Mouse (Mus musculus): ENCODE measurements at regions not wholly inside any gene's neighbourhood (a gene's known extent, or its start where the extent isn't known, plus 50 kb on each side); places are given as distances from the start of the nearest gene placed in this dataset.

- Histone ChIP-seq H3K27me3 (ENCODE audit: control insufficient read depth, insufficient read depth, insufficient read length) (no peaks in the 10 kb centered on the region), H3ac (ENCODE audit: control insufficient read depth, insufficient read length) (no peak overlapping the region)
- TF ChIP-seq MYOG (IDR thresholded peaks at IDR 0.05; ENCODE audit: control insufficient read depth in 1 of 3, insufficient read depth in 1 of 3, insufficient read length in 2 of 3, low read depth in 2 of 3) (no peak), E2F4 (IDR thresholded peaks at IDR 0.05; ENCODE audit: insufficient read depth) (no peak), POLR2A (IDR thresholded peaks at IDR 0.05; ENCODE audit: insufficient read length, low read depth) (no peak), MAX (IDR thresholded peaks at IDR 0.05; ENCODE audit: low read depth) (no peak), CEBPB (IDR thresholded peaks at IDR 0.05; ENCODE audit: insufficient read depth, poor library complexity, severe bottlenecking) (no peak), TCF12 (IDR thresholded peaks at IDR 0.05; ENCODE audit: insufficient read depth, poor library complexity, severe bottlenecking) (no peak), MYOD1 (IDR thresholded peaks at IDR 0.05; ENCODE audit: control insufficient read depth in 1 of 3, insufficient read length in 2 of 3, low read depth in 2 of 3) (no peak), USF1 (IDR thresholded peaks at IDR 0.05; ENCODE audit: low read depth) (no peak), SRF (IDR thresholded peaks at IDR 0.05; ENCODE audit: control insufficient read depth, insufficient read length, low read depth) (no peak), TCF3 (IDR thresholded peaks at IDR 0.05; ENCODE audit: insufficient read length, low read depth) (no peak), REST (IDR thresholded peaks at IDR 0.05; ENCODE audit: insufficient read depth, insufficient read length) (no peak)
Measured at GRCm38 (mm10) chr10:37409749-37410148, 271.0 kb upstream of the Marcks start.

GRCm38 (mm10) chr10:37407487-37407886 lies 268.8 kb upstream of the Marcks start:
- Histone ChIP-seq H3ac (ENCODE audit: control insufficient read depth, insufficient read length) (no peak overlapping the region), H3K79me2 (ENCODE audit: control insufficient read depth, insufficient read depth) (no peaks in the 10 kb centered on the region), H3K4me3 (no peak overlapping the region), H3K4me2 (ENCODE audit: low read depth) (no peak overlapping the region), H3K27me3 (ENCODE audit: control insufficient read depth, insufficient read depth, insufficient read length) (no peaks in the 10 kb centered on the region), H3K36me3 (ENCODE audit: control insufficient read depth, insufficient read depth) (no peaks in the 10 kb centered on the region)
- TF ChIP-seq MYOD1 (IDR thresholded peaks at IDR 0.05; ENCODE audit: control insufficient read depth in 1 of 3, insufficient read length in 2 of 3, low read depth in 2 of 3) (peak; percentile 41 to 59 (median 53)), REST (IDR thresholded peaks at IDR 0.05; ENCODE audit: insufficient read depth, insufficient read length) (no peak), MYOG (IDR thresholded peaks at IDR 0.05; ENCODE audit: control insufficient read depth in 1 of 3, insufficient read depth in 1 of 3, insufficient read length in 2 of 3, low read depth in 2 of 3) (no peak)

More at GRCm38 (mm10) chr10:37409749-37410148, 271.0 kb upstream of the Marcks start:
- Histone ChIP-seq H3K4me2 (ENCODE audit: low read depth) (no peak overlapping the region), H3K36me3 (ENCODE audit: control insufficient read depth, insufficient read depth) (no peaks in the 10 kb centered on the region), H3K4me3 (no peak overlapping the region), H3K79me2 (ENCODE audit: control insufficient read depth, insufficient read depth) (no peaks in the 10 kb centered on the region)

GRCm38 (mm10) chr10:37404933-37405332 lies 266.2 kb upstream of the Marcks start:
- no peak overlapping the region for H3K4me3 ChIP-seq
- no peak overlapping the region for H3K4me2 ChIP-seq (ENCODE audit: low read depth)
- H3ac ChIP-seq (ENCODE audit: control insufficient read depth, insufficient read length), result no peak overlapping the region
- TF ChIP-seq USF1 (IDR thresholded peaks at IDR 0.05; ENCODE audit: low read depth) (no peak), E2F4 (IDR thresholded peaks at IDR 0.05; ENCODE audit: insufficient read depth) (no peak), POLR2AphosphoS2 (IDR thresholded peaks at IDR 0.05; ENCODE audit: insufficient read length, low read depth) (no peak), MAX (IDR thresholded peaks at IDR 0.05; ENCODE audit: low read depth) (no peak), TCF3 (IDR thresholded peaks at IDR 0.05; ENCODE audit: insufficient read length, low read depth) (no peak), TCF12 (IDR thresholded peaks at IDR 0.05; ENCODE audit: insufficient read depth, poor library complexity, severe bottlenecking) (no peak), REST (IDR thresholded peaks at IDR 0.05; ENCODE audit: insufficient read depth, insufficient read length) (no peak), POLR2A (IDR thresholded peaks at IDR 0.05; ENCODE audit: insufficient read length, low read depth) (no peak), CEBPB (IDR thresholded peaks at IDR 0.05; ENCODE audit: insufficient read depth, poor library complexity, severe bottlenecking) (no peak), MYOG (IDR thresholded peaks at IDR 0.05; ENCODE audit: control insufficient read depth in 1 of 3, insufficient read depth in 1 of 3, insufficient read length in 2 of 3, low read depth in 2 of 3) (no peak), MYOD1 (IDR thresholded peaks at IDR 0.05; ENCODE audit: control insufficient read depth in 1 of 3, insufficient read length in 2 of 3, low read depth in 2 of 3) (no peak), SRF (IDR thresholded peaks at IDR 0.05; ENCODE audit: control insufficient read depth, insufficient read length, low read depth) (no peak)
- no peaks in the 10 kb centered on the region for H3K79me2 ChIP-seq (ENCODE audit: control insufficient read depth, insufficient read depth)
- H3K36me3 ChIP-seq (ENCODE audit: control insufficient read depth, insufficient read depth), result no peaks in the 10 kb centered on the region
- H3K27me3 ChIP-seq (ENCODE audit: control insufficient read depth, insufficient read depth, insufficient read length), result no peaks in the 10 kb centered on the region

- no peaks in the 10 kb centered on the region for H3K79me2 ChIP-seq (ENCODE audit: control insufficient read depth, insufficient read depth)
- H3K4me2 ChIP-seq (ENCODE audit: low read depth), result no peak overlapping the region
- TF ChIP-seq TCF12 (IDR thresholded peaks at IDR 0.05; ENCODE audit: insufficient read depth, poor library complexity, severe bottlenecking), result no peak
- no peak for TF ChIP-seq POLR2AphosphoS2 (IDR thresholded peaks at IDR 0.05; ENCODE audit: insufficient read length, low read depth)
- TF ChIP-seq POLR2A (IDR thresholded peaks at IDR 0.05; ENCODE audit: insufficient read length, low read depth), result no peak
- TF ChIP-seq MAX (IDR thresholded peaks at IDR 0.05; ENCODE audit: low read depth), result no peak
- H3K4me3 ChIP-seq, result no peak overlapping the region
- H3ac ChIP-seq (ENCODE audit: control insufficient read depth, insufficient read length), result no peak overlapping the region
- no peaks in the 10 kb centered on the region for H3K27me3 ChIP-seq (ENCODE audit: control insufficient read depth, insufficient read depth, insufficient read length)
- H3K36me3 ChIP-seq (ENCODE audit: control insufficient read depth, insufficient read depth), result no peaks in the 10 kb centered on the region
Measured at GRCm38 (mm10) chr10:37404407-37404806, 265.7 kb upstream of the Marcks start.

GRCm38 (mm10) chr10:37402376-37402775 lies 263.7 kb upstream of the Marcks start:
- H3K36me3 ChIP-seq (ENCODE audit: control insufficient read depth, insufficient read depth), result no peaks in the 10 kb centered on the region
- no peaks in the 10 kb centered on the region for H3K27me3 ChIP-seq (ENCODE audit: control insufficient read depth, insufficient read depth, insufficient read length)
- H3ac ChIP-seq (ENCODE audit: control insufficient read depth, insufficient read length), result no peak overlapping the region
- H3K4me3 ChIP-seq, result no peak overlapping the region
- no peaks in the 10 kb centered on the region for H3K79me2 ChIP-seq (ENCODE audit: control insufficient read depth, insufficient read depth)
- H3K4me2 ChIP-seq (ENCODE audit: low read depth), result no peak overlapping the region
- TF ChIP-seq POLR2AphosphoS2 (IDR thresholded peaks at IDR 0.05; ENCODE audit: insufficient read length, low read depth) (no peak), MAX (IDR thresholded peaks at IDR 0.05; ENCODE audit: low read depth) (no peak), TCF3 (IDR thresholded peaks at IDR 0.05; ENCODE audit: insufficient read length, low read depth) (no peak), POLR2A (IDR thresholded peaks at IDR 0.05; ENCODE audit: insufficient read length, low read depth) (no peak), MYOG (IDR thresholded peaks at IDR 0.05; ENCODE audit: control insufficient read depth in 1 of 3, insufficient read depth in 1 of 3, insufficient read length in 2 of 3, low read depth in 2 of 3) (no peak), SRF (IDR thresholded peaks at IDR 0.05; ENCODE audit: control insufficient read depth, insufficient read length, low read depth) (no peak), TCF12 (IDR thresholded peaks at IDR 0.05; ENCODE audit: insufficient read depth, poor library complexity, severe bottlenecking) (no peak), MYOD1 (IDR thresholded peaks at IDR 0.05; ENCODE audit: control insufficient read depth in 1 of 3, insufficient read length in 2 of 3, low read depth in 2 of 3) (no peak), E2F4 (IDR thresholded peaks at IDR 0.05; ENCODE audit: insufficient read depth) (no peak)

Measured in myocyte (in vitro differentiated cells).